Mouse (Mus musculus): ENCODE measurements around the gene Sco1. TPM values are rescaled to one million over a fixed set of nuclear protein-coding genes. Genes with fewer than 3 reads are reported as not detected.
A peak's percentile ranks its signal among the peaks of the same experiment; 100 is the strongest.

Sco1 gene
- total RNA-seq, 1 experiment, result 33.6 TPM

DNA sequence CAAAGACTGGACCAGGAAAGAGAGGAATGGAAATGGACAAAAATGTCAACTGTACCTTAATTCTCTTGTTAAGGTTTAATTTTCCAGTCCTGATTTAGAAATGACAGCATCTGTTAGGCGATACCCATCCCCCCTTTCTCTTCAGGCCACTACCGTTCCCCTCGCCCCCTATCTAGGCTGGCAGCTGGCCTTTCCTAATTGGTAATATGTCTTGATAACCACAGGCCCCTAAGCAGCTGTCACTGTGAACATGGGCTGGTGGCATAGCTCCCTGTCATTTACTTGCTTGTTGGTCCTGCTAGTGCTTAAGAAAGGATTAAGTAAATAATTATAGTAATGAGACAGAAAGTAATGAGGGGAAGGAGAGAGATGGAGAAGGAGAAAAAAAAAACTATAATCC is 25.0 kb downstream of the Sco1 start:
- in situ Hi-C loops (cut with MboI; ENCODE audit: low sequenced_read_pairs in 2 of 2, unreplicated experiment in 2 of 2), result no loop called here
- no peak overlapping the region for H3K27ac ChIP-seq (ENCODE audit: insufficient read depth, low read depth, low read length, poor library complexity, severe bottlenecking)
- H3K4me3 ChIP-seq (ENCODE audit: insufficient read depth in 1 of 2, low read depth in 1 of 2, low read length in 2 of 2, poor library complexity in 1 of 2, severe bottlenecking in 1 of 2), result no peak overlapping the region
- H3K9ac ChIP-seq (ENCODE audit: insufficient read depth, low read depth, low read length, poor library complexity, severe bottlenecking), result no peak overlapping the region
- TF ChIP-seq HCFC1 (IDR thresholded peaks at IDR 0.05; ENCODE audit: borderline replicate concordance, insufficient read depth, low read length), result no peak
- no peaks in the 10 kb centered on the region for H3K36me3 ChIP-seq (ENCODE audit: control insufficient read depth, insufficient read depth, low read length, poor library complexity, severe bottlenecking)
- no peak for DNase-seq (ENCODE audit: low read depth, low spot score)
- no peaks in the 10 kb centered on the region for H3K9me3 ChIP-seq (ENCODE audit: control insufficient read depth, insufficient read depth, low read depth, low read length)
- H3K4me1 ChIP-seq (ENCODE audit: control insufficient read depth in 2 of 2, insufficient read depth in 2 of 2, low read length in 2 of 2, poor library complexity in 1 of 2), result peaks cover 0 to 7% of the 10 kb centered on the region in 2 experiments; a peak in 1 of 4 replicates

DNA sequence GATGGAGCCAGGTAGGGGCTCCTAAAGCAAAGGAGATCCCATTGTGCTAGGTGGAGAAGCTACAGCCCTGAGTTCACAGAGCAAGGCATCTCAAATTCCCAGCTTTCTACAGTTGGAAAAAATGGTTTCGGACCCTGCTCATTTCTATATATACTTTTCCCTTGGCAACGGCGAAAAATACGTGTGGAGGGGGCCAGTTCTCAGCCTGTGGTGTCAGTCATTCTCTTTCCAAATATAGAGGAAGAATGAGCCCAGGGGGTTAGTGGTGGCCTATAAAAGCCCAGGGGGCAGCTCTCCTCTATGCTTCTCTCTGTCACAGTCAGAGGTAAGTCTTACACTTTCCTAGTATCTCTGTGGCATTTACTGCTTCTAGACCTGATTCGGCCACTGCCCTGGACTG is 25.5 kb downstream of the Sco1 start, which contains the start of gene Myh3:
TSS of gene Myh3 (plus strand) at position 301 of the 400 bp plus-strand sequence.
- DNase-seq (ENCODE audit: low read depth, low spot score), result no peak
- H3K9me3 ChIP-seq (ENCODE audit: control insufficient read depth, insufficient read depth, low read depth, low read length), result no peaks in the 10 kb centered on the region
- no peak within 1 kb of the TSS for H3K4me3 ChIP-seq (ENCODE audit: insufficient read depth in 1 of 2, low read depth in 1 of 2, low read length in 2 of 2, poor library complexity in 1 of 2, severe bottlenecking in 1 of 2)
- no peaks in the 10 kb centered on the region for H3K36me3 ChIP-seq (ENCODE audit: control insufficient read depth, insufficient read depth, low read length, poor library complexity, severe bottlenecking)
- no peak for TF ChIP-seq HCFC1 (IDR thresholded peaks at IDR 0.05; ENCODE audit: borderline replicate concordance, insufficient read depth, low read length)
- TF ChIP-seq MAFK (IDR thresholded peaks at IDR 0.05; ENCODE audit: insufficient read depth, low read depth, low read length), result no peak
- no peak for TF ChIP-seq ZC3H11A (IDR thresholded peaks at IDR 0.05; ENCODE audit: borderline replicate concordance, low read depth, low read length)
- no peak for TF ChIP-seq ZNF384 (IDR thresholded peaks at IDR 0.05; ENCODE audit: low read depth, low read length)
- no peak for TF ChIP-seq CHD2 (IDR thresholded peaks at IDR 0.05; ENCODE audit: low read depth, low read length)
- in situ Hi-C loops (cut with MboI; ENCODE audit: low sequenced_read_pairs in 2 of 2, unreplicated experiment in 2 of 2), result no loop called here
- H3K9ac ChIP-seq (ENCODE audit: insufficient read depth, low read depth, low read length, poor library complexity, severe bottlenecking), result no peak within 1 kb of the TSS
- H3K27ac ChIP-seq (ENCODE audit: insufficient read depth, low read depth, low read length, poor library complexity, severe bottlenecking), result no peak within 1 kb of the TSS
- peaks cover 0 to 9% of the 10 kb centered on the region in 2 experiments; a peak in 1 of 4 replicates for H3K4me1 ChIP-seq (ENCODE audit: control insufficient read depth in 2 of 2, insufficient read depth in 2 of 2, low read length in 2 of 2, poor library complexity in 1 of 2)

DNA sequence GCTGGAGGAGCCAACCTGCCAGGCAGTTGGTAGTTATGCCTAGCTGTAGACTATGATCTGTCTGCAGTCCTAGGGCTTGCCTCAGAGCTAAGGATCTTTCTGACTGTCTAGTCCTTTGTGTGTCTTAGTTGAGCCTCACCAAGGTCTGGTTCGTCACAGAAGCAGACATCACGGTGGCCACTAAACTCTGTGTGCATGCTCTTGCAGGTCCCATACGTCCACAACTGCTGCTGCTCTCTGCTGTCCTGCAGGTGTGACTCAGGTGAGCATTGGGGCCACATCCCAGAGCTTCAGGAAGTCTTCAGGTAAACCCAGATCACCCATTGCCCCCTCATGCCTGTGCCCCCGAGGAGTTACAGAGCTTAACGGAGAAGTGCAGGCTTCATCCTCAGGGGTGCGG is 26.4 kb downstream of the Sco1 start:
- in situ Hi-C loops (cut with MboI; ENCODE audit: low sequenced_read_pairs in 2 of 2, unreplicated experiment in 2 of 2), result no loop called here
- no peaks in the 10 kb centered on the region for H3K36me3 ChIP-seq (ENCODE audit: control insufficient read depth, insufficient read depth, low read length, poor library complexity, severe bottlenecking)
- H3K9ac ChIP-seq (ENCODE audit: insufficient read depth, low read depth, low read length, poor library complexity, severe bottlenecking), result no peak overlapping the region
- DNase-seq (ENCODE audit: low read depth, low spot score), result no peak
- H3K4me3 ChIP-seq (ENCODE audit: insufficient read depth in 1 of 2, low read depth in 1 of 2, low read length in 2 of 2, poor library complexity in 1 of 2, severe bottlenecking in 1 of 2), result no peak overlapping the region
- H3K4me1 ChIP-seq (ENCODE audit: control insufficient read depth in 2 of 2, insufficient read depth in 2 of 2, low read length in 2 of 2, poor library complexity in 1 of 2), result peaks cover 0 to 12% of the 10 kb centered on the region in 2 experiments; a peak in 1 of 4 replicates
- TF ChIP-seq ZC3H11A (IDR thresholded peaks at IDR 0.05; ENCODE audit: borderline replicate concordance, low read depth, low read length), result no peak
- TF ChIP-seq MAFK (IDR thresholded peaks at IDR 0.05; ENCODE audit: insufficient read depth, low read depth, low read length), result no peak
- no peak for TF ChIP-seq ZNF384 (IDR thresholded peaks at IDR 0.05; ENCODE audit: low read depth, low read length)
- no peak for TF ChIP-seq CHD2 (IDR thresholded peaks at IDR 0.05; ENCODE audit: low read depth, low read length)
- no peak for TF ChIP-seq HCFC1 (IDR thresholded peaks at IDR 0.05; ENCODE audit: borderline replicate concordance, insufficient read depth, low read length)
- no peak overlapping the region for H3K27ac ChIP-seq (ENCODE audit: insufficient read depth, low read depth, low read length, poor library complexity, severe bottlenecking)
- H3K9me3 ChIP-seq (ENCODE audit: control insufficient read depth, insufficient read depth, low read depth, low read length), result no peaks in the 10 kb centered on the region

DNA sequence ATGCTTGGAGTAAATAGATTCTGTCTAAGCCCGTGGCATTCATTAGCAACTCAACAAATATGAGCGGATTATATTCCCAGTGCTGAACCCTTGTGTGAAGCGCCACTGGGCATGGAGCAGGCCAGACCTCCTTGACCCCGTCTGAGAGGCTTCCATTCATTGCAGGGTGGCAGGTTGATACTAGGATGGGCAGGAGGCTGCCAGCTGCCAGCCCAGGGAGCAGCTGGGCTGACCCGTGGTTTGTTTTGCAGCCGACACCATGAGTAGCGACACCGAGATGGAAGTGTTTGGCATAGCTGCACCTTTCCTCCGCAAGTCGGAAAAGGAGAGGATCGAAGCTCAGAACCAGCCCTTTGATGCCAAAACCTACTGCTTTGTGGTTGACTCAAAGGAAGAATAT is 27.3 kb downstream of the Sco1 start:
- H3K4me1 ChIP-seq (ENCODE audit: control insufficient read depth in 2 of 2, insufficient read depth in 2 of 2, low read length in 2 of 2, poor library complexity in 1 of 2), result peaks cover 0 to 12% of the 10 kb centered on the region in 2 experiments; a peak in 1 of 4 replicates
- in situ Hi-C loops (cut with MboI; ENCODE audit: low sequenced_read_pairs in 2 of 2, unreplicated experiment in 2 of 2), result loop anchor here in 1 of 2 experiments (5.0 to 10.0 kb wide), 2 partner anchors 52 to 175 kb away; partner anchors contain the start of gene Tmem220
- H3K4me3 ChIP-seq (ENCODE audit: insufficient read depth in 1 of 2, low read depth in 1 of 2, low read length in 2 of 2, poor library complexity in 1 of 2, severe bottlenecking in 1 of 2), result no peak overlapping the region
- no peak for TF ChIP-seq ZNF384 (IDR thresholded peaks at IDR 0.05; ENCODE audit: low read depth, low read length)
- TF ChIP-seq CHD2 (IDR thresholded peaks at IDR 0.05; ENCODE audit: low read depth, low read length), result no peak
- no peak for TF ChIP-seq ZC3H11A (IDR thresholded peaks at IDR 0.05; ENCODE audit: borderline replicate concordance, low read depth, low read length)
- TF ChIP-seq MAFK (IDR thresholded peaks at IDR 0.05; ENCODE audit: insufficient read depth, low read depth, low read length), result no peak
- no peak for TF ChIP-seq HCFC1 (IDR thresholded peaks at IDR 0.05; ENCODE audit: borderline replicate concordance, insufficient read depth, low read length)
- H3K36me3 ChIP-seq (ENCODE audit: control insufficient read depth, insufficient read depth, low read length, poor library complexity, severe bottlenecking), result no peaks in the 10 kb centered on the region
- H3K9ac ChIP-seq (ENCODE audit: insufficient read depth, low read depth, low read length, poor library complexity, severe bottlenecking), result no peak overlapping the region
- DNase-seq (ENCODE audit: low read depth, low spot score), result no peak
- no peaks in the 10 kb centered on the region for H3K9me3 ChIP-seq (ENCODE audit: control insufficient read depth, insufficient read depth, low read depth, low read length)
- no peak overlapping the region for H3K27ac ChIP-seq (ENCODE audit: insufficient read depth, low read depth, low read length, poor library complexity, severe bottlenecking)

DNA sequence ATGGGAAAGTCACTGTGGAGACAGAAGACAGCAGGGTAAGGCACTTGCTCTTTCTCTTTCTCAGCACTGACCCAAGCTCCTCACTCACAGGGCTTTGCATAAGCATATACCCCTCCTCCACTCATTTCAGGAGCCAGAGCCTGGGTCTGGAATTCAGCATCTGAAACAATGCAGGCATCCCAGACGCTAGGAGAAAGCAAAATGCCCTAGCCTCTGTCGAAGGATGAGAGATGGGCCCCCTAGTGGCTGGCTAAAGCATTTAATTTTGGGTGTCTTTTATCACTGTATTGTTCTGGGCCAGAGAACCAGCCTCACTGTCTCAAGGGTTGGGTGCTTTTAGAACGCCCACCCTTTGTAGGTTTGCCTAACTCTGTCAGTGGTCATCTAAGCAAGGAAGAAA is 27.7 kb downstream of the Sco1 start:
- TF ChIP-seq HCFC1 (IDR thresholded peaks at IDR 0.05; ENCODE audit: borderline replicate concordance, insufficient read depth, low read length) (no peak), ZNF384 (IDR thresholded peaks at IDR 0.05; ENCODE audit: low read depth, low read length) (no peak), MAFK (IDR thresholded peaks at IDR 0.05; ENCODE audit: insufficient read depth, low read depth, low read length) (no peak), CHD2 (IDR thresholded peaks at IDR 0.05; ENCODE audit: low read depth, low read length) (no peak), ZC3H11A (IDR thresholded peaks at IDR 0.05; ENCODE audit: borderline replicate concordance, low read depth, low read length) (no peak)
- peak; percentile 71 for DNase-seq (ENCODE audit: low read depth, low spot score)
- Histone ChIP-seq H3K4me1 (ENCODE audit: control insufficient read depth in 2 of 2, insufficient read depth in 2 of 2, low read length in 2 of 2, poor library complexity in 1 of 2) (peaks cover 0 to 9% of the 10 kb centered on the region in 2 experiments; a peak in 1 of 4 replicates), H3K36me3 (ENCODE audit: control insufficient read depth, insufficient read depth, low read length, poor library complexity, severe bottlenecking) (no peaks in the 10 kb centered on the region), H3K9ac (ENCODE audit: insufficient read depth, low read depth, low read length, poor library complexity, severe bottlenecking) (no peak overlapping the region), H3K9me3 (ENCODE audit: control insufficient read depth, insufficient read depth, low read depth, low read length) (no peaks in the 10 kb centered on the region), H3K4me3 (ENCODE audit: insufficient read depth in 1 of 2, low read depth in 1 of 2, low read length in 2 of 2, poor library complexity in 1 of 2, severe bottlenecking in 1 of 2) (no peak overlapping the region), H3K27ac (ENCODE audit: insufficient read depth, low read depth, low read length, poor library complexity, severe bottlenecking) (no peak overlapping the region)
- in situ Hi-C loops (cut with MboI; ENCODE audit: low sequenced_read_pairs in 2 of 2, unreplicated experiment in 2 of 2), result loop anchor here in 1 of 2 experiments (5.0 to 10.0 kb wide), 2 partner anchors 53 to 175 kb away; partner anchors contain the start of gene Tmem220

Data from ES-E14 (cell line).